ENCODE assay signal across 8 mouse cellular contexts in the genomic region with DNA sequence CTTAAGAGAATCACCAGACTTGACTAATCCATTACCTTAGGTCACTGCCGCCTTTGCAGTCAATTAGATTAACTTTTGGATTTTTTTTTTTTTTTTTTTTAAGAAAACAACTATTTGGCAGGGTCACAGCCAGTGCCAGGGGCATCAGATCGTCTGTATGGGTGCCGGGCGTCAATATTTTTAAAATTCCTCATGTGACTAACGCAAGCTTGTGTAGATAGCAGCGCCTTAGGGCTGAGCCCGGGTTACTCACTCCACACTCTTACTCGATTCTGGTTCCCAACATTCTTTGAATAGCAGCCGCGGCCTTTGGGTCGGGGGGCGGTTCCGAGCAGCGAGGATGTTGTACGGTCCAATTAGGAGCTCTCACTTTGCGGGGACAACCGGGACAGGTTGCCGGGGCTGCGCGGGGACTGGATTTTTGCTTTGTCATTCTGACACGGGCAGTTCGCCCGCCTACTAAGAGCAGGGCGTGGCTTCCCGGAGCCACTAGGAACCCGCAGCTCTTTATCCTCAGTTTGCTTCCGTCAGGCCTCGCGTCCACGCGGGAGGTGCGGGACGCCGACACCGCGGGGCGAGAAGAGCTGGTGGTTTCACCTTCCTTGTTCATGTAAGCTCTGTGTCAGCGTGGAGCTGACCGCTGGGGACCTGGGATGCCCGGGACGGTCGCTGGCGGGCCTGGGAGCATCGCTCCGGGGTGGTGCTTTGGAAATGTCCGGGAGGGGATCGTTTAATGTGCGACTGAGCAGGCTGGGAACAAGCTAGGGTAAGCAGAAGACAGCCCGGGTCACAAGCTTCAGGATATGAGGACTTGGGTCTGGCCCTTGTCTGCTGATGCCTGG. TPM values are rescaled to one million over a fixed set of nuclear protein-coding genes. Genes with fewer than 3 reads are reported as not detected.
A peak's percentile ranks its signal among the peaks of the same experiment; 100 is the strongest.
DNase-seq lines count a peak whose midpoint lies in the region; ATAC-seq lines count a peak whose summit lies in the region.

No protein-coding gene starts in this region.

- peaks cover 6% of the 10 kb centered on the region for H3K36me3 ChIP-seq in heart, embryonic 14.5 days (ENCODE audit: control insufficient read depth, insufficient read depth, low read length)
- H3K36me3 ChIP-seq in liver, embryonic 13.5 days, result peaks cover 19% of the 10 kb centered on the region
- no peaks in the 10 kb centered on the region for H3K36me3 ChIP-seq in stomach, embryonic 16.5 days (ENCODE audit: control insufficient read depth, insufficient read depth, low read length)

- no peaks in the 10 kb centered on the region for H3K9me3 ChIP-seq in heart, embryonic 14.5 days (ENCODE audit: control insufficient read depth, low read length)
- H3K9me3 ChIP-seq in liver, embryonic 13.5 days (replicated peaks), result no peaks in the 10 kb centered on the region
- no peaks in the 10 kb centered on the region for H3K9me3 ChIP-seq in stomach, embryonic 16.5 days (replicated peaks; ENCODE audit: control insufficient read depth, low read length)

- H3K4me3 ChIP-seq in brown adipose tissue, adult 24 weeks (ENCODE audit: insufficient read depth, low read depth, low read length), result peak overlapping the region; percentile 99
- peak overlapping the region; percentile 76 to 79 for H3K4me3 ChIP-seq in heart, embryonic 14.5 days (ENCODE audit: control insufficient read depth in 1 of 2, insufficient read depth in 1 of 2, low read depth in 1 of 2, low read length in 2 of 2)
- H3K4me3 ChIP-seq in liver, embryonic 13.5 days (replicated peaks), result peak overlapping the region; percentile 81
- peak overlapping the region; percentile 82 for H3K4me3 ChIP-seq in stomach, embryonic 16.5 days (replicated peaks; ENCODE audit: low read length)

- peak overlapping the region; percentile 87 for H3K9ac ChIP-seq in heart, embryonic 14.5 days (ENCODE audit: low read length)
- H3K9ac ChIP-seq in liver, embryonic 13.5 days, result peak overlapping the region; percentile 91
- peak overlapping the region; percentile 90 for H3K9ac ChIP-seq in stomach, embryonic 16.5 days (ENCODE audit: low read length)

- peak; percentile 90 for ATAC-seq in heart, embryonic 14.5 days (ENCODE audit: insufficient number of reproducible peaks, insufficient read depth, low FRiP score, low read depth)
- peak; percentile 88 for ATAC-seq in liver, embryonic 13.5 days (ENCODE audit: low read depth)
- peak; percentile 88 for ATAC-seq in stomach, embryonic 16.5 days (ENCODE audit: insufficient read depth, low FRiP score)

- no peaks in the 10 kb centered on the region for H3K27me3 ChIP-seq in heart, embryonic 14.5 days (ENCODE audit: control insufficient read depth, insufficient read depth, low read length)
- no peaks in the 10 kb centered on the region for H3K27me3 ChIP-seq in liver, embryonic 13.5 days
- H3K27me3 ChIP-seq in stomach, embryonic 16.5 days (ENCODE audit: control insufficient read depth, insufficient read depth, low read length), result no peaks in the 10 kb centered on the region

- WGBS in heart, embryonic 14.5 days, result under 1% methylated on average over 49 of the region's 49 CpGs
- WGBS in liver, embryonic 13.5 days (ENCODE audit: insufficient replicate concordance), result under 1% methylated on average over 49 of the region's 49 CpGs
- 1% methylated on average over 49 of the region's 49 CpGs for WGBS in stomach, embryonic 16.5 days

- H3K27ac ChIP-seq in brown adipose tissue, adult 24 weeks (replicated peaks; ENCODE audit: low read depth, low read length), result peak overlapping the region; percentile 86
- H3K27ac ChIP-seq in heart, embryonic 14.5 days (replicated peaks in 1 of 2; ENCODE audit: control insufficient read depth in 1 of 2, insufficient read depth in 1 of 2, low read depth in 2 of 2, low read length in 2 of 2), result peak overlapping the region; percentile 93 to 96
- peak overlapping the region; percentile 93 for H3K27ac ChIP-seq in liver, embryonic 13.5 days
- peak overlapping the region; percentile 96 for H3K27ac ChIP-seq in stomach, embryonic 16.5 days (ENCODE audit: low read length)

- peak overlapping the region; percentile 86 for H3K4me2 ChIP-seq in heart, embryonic 14.5 days (ENCODE audit: low read length)
- H3K4me2 ChIP-seq in liver, embryonic 13.5 days, result peak overlapping the region; percentile 83
- H3K4me2 ChIP-seq in stomach, embryonic 16.5 days (ENCODE audit: low read depth, low read length), result peak overlapping the region; percentile 79

- peak; percentile 87 for DNase-seq in CD4-positive, CD25-positive, alpha-beta regulatory T cell, adult 2 months (ENCODE audit: low read depth, low spot score)
- DNase-seq in fat pad, adult 2 months (ENCODE audit: extremely low read depth, low read depth, low spot score), result peak; percentile 52
- peak; percentile 95 for DNase-seq in kidney, postnatal 14 days
- peak; percentile 94 for DNase-seq in liver, embryonic 13.5 days
- peak; percentile 89 for DNase-seq in neural tube, embryonic 10.5 days (ENCODE audit: extremely low spot score, low spot score)

- peaks cover 5% of the 10 kb centered on the region for H3K4me1 ChIP-seq in brown adipose tissue, adult 24 weeks (ENCODE audit: control insufficient read depth, insufficient read depth, insufficient read length, low read length)
- peaks cover 12 to 20% of the 10 kb centered on the region in 2 experiments for H3K4me1 ChIP-seq in heart, embryonic 14.5 days (ENCODE audit: control insufficient read depth in 2 of 2, insufficient read depth in 2 of 2, low read length in 2 of 2)
- H3K4me1 ChIP-seq in liver, embryonic 13.5 days (replicated peaks), result peaks cover 52% of the 10 kb centered on the region
- H3K4me1 ChIP-seq in stomach, embryonic 16.5 days (ENCODE audit: control insufficient read depth, insufficient read depth, low read length), result peaks cover 22% of the 10 kb centered on the region

RNA-seq across cellular contexts. Expression of gene Eid3, which starts 7.5 kb away (rescaled TPM):
- polyA plus RNA-seq in brown adipose tissue, adult 24 weeks (2012; ENCODE audit: insufficient read depth, insufficient read length, missing spikeins), result not detected in 2 replicates
- polyA plus RNA-seq in heart, embryonic 14.5 days (2014; fragmentation: Nextera tagmentation; extraction: Ambion mirVana), result 0.20 and 0.35 TPM in 2 replicates
- polyA plus RNA-seq in liver, embryonic 13.5 days (2015; fragmentation: Nextera tagmentation; extraction: Ambion mirVana), result 0.22 and 0.28 TPM in 2 replicates
- polyA plus RNA-seq in stomach, embryonic 16.5 days (2015; fragmentation: Nextera tagmentation; extraction: Ambion mirVana), result 0.40 and 0.46 TPM in 2 replicates

RNA-seq across cellular contexts. Expression of gene Txnrd1, which starts 25.2 kb away (rescaled TPM):
- 44.0 and 50.3 TPM in 2 replicates for polyA plus RNA-seq in brown adipose tissue, adult 24 weeks (2012; ENCODE audit: insufficient read depth, insufficient read length, missing spikeins)
- polyA plus RNA-seq in heart, embryonic 14.5 days (2014; fragmentation: Nextera tagmentation; extraction: Ambion mirVana), result 71.3 and 74.3 TPM in 2 replicates
- 67.9 and 78.2 TPM in 2 replicates for polyA plus RNA-seq in liver, embryonic 13.5 days (2015; fragmentation: Nextera tagmentation; extraction: Ambion mirVana)
- 77.4 and 79.4 TPM in 2 replicates for polyA plus RNA-seq in stomach, embryonic 16.5 days (2015; fragmentation: Nextera tagmentation; extraction: Ambion mirVana)

Comparison
In these comparisons a context has a peak if more than half of its experiments do, and no peak if none do; other contexts are left out.
1. Peak in every context shown above with its lines: DNase-seq, ATAC-seq, H3K4me3 ChIP-seq and H3K27ac ChIP-seq.